Mouse (Mus musculus): Measurements from ENCODE around the gene Lbx2. TPM values are rescaled to one million over a fixed set of nuclear protein-coding genes. Genes with fewer than 3 reads are reported as not detected.

The Lbx2 gene
- polyA plus RNA-seq, 1 experiment, result 0.78 TPM

DNA sequence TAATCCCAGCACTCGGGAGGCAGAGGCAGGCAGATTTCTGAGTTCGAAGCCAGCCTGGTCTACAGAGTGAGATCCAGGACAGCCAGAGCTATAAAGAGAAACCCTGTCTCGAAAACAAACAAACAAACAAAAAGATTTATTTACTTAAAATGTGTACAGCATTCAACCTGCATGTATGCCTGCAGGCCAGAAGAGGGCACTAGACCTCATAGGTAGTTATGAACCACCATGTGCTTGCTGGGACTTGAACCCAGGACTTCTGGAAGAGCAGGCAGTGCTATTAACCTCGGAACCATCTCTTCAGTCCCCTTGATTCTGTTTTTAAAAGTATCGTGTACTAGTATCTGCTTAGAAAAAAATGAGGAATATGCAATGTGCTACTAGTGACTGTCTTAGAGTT is 41.3 kb downstream of the Lbx2 start:
- TF ChIP-seq POLR2A (IDR thresholded peaks at IDR 0.05; ENCODE audit: borderline replicate concordance, low read depth, low read length), result no peak
- no peak for TF ChIP-seq CTCF (IDR thresholded peaks at IDR 0.05; ENCODE audit: low read depth, low read length)
- H3K4me1 ChIP-seq (ENCODE audit: control insufficient read depth, insufficient read depth, low read length), result peaks cover 21% of the 10 kb centered on the region
- H3K27ac ChIP-seq (ENCODE audit: insufficient read depth, low read depth, low read length), result no peak overlapping the region
- H3K4me3 ChIP-seq (ENCODE audit: insufficient read depth, low read length), result no peak overlapping the region

DNA sequence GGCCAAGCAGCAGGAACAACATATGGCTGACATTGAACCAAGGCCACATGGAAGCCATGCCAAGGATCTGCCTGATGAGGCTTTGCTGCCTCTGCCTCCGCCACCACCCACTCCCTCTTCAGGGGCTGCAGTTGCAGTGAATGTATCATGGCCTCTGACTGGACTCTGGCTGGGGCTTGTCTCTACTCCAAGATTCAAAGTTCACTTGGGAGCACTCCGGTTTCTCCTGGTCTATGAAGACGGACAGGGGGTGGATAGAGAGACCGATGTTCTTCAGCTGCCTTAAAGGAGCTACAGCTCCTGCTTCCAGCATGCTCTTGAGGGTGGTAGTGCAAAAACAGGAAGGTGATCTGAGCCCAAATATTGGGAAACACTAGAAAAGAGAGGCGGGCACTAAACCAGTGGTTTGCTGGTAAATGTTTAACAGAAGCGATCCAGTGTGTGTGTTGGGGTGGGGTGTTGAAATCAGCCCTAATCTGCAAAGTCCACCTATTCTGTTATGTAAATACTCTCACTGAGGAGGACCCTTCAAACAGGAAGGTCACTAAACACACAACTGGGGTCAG is 45.4 kb downstream of the Lbx2 start:
- Histone ChIP-seq H3K4me1 (ENCODE audit: control insufficient read depth, insufficient read depth, low read length) (peaks cover 40% of the 10 kb centered on the region), H3K4me3 (ENCODE audit: insufficient read depth, low read length) (no peak overlapping the region), H3K27ac (ENCODE audit: insufficient read depth, low read depth, low read length) (peak overlapping the region; percentile 82)
- no peak for TF ChIP-seq POLR2A (IDR thresholded peaks at IDR 0.05; ENCODE audit: borderline replicate concordance, low read depth, low read length)
- TF ChIP-seq CTCF (IDR thresholded peaks at IDR 0.05; ENCODE audit: low read depth, low read length), result no peak

DNA sequence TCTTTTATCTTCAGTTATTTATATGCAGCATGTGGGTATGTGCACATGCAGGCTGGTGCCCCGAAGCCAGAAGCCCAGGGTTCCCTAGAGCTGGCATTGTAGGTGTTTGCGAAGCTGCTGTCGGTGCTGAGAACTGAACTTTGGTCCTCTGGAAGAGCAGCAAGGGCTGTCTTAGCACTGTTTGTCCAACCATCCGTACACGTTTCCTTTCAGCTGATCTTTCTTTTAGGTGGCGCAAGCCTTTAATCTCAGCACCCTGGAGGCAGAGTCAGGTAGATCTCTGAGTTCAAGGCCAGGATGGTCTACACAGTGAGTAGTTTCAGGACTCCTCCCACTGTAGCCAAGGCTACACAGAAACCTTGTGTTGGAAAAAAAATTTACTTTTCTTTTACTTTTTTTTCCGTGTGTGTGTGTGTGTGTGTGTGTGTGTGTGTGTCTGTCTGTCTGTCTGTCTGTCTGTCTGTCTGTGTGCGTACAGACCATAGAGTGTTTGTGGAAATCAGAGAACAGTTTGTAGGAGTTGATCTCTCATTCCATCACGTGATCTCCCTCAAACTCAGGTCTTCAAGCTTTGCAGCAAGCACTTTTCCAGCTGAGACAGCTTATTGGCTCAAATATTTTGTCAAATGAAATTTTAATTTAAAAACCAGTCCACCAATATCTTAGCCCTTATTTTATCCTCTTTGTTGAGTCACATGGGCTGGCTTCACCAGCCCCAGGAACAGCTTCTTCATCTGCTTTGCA is 46.2 kb downstream of the Lbx2 start:
- TF ChIP-seq POLR2A (IDR thresholded peaks at IDR 0.05; ENCODE audit: borderline replicate concordance, low read depth, low read length), result no peak
- TF ChIP-seq CTCF (IDR thresholded peaks at IDR 0.05; ENCODE audit: low read depth, low read length), result no peak
- peak overlapping the region; percentile 68 for H3K27ac ChIP-seq (ENCODE audit: insufficient read depth, low read depth, low read length)
- H3K4me1 ChIP-seq (ENCODE audit: control insufficient read depth, insufficient read depth, low read length), result peaks cover 40% of the 10 kb centered on the region
- H3K4me3 ChIP-seq (ENCODE audit: insufficient read depth, low read length), result no peak overlapping the region

DNA sequence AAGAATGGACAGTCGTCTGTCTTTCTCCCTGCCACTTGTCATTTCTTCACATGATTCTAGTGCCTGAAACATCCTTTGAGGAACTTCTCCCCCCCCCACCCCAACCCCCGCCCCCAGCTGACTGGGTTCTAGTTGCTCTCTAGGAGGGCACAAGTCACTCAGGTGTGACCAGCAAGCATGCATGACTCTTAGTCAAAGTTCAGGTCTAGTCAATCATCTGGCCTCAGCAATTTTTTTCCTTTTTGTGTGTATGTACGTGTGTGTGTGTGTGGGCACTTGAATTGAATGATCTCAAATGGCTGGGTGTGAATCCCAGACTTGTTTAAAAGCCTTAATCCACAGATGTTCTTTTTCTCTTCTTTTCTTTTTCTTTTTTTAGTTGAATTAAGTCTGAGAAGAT is 48.1 kb downstream of the Lbx2 start:
- Histone ChIP-seq H3K27ac (ENCODE audit: insufficient read depth, low read depth, low read length) (no peak overlapping the region), H3K4me3 (ENCODE audit: insufficient read depth, low read length) (no peak overlapping the region), H3K4me1 (ENCODE audit: control insufficient read depth, insufficient read depth, low read length) (peaks cover 45% of the 10 kb centered on the region)
- no peak for TF ChIP-seq CTCF (IDR thresholded peaks at IDR 0.05; ENCODE audit: low read depth, low read length)
- TF ChIP-seq POLR2A (IDR thresholded peaks at IDR 0.05; ENCODE audit: borderline replicate concordance, low read depth, low read length), result no peak

DNA sequence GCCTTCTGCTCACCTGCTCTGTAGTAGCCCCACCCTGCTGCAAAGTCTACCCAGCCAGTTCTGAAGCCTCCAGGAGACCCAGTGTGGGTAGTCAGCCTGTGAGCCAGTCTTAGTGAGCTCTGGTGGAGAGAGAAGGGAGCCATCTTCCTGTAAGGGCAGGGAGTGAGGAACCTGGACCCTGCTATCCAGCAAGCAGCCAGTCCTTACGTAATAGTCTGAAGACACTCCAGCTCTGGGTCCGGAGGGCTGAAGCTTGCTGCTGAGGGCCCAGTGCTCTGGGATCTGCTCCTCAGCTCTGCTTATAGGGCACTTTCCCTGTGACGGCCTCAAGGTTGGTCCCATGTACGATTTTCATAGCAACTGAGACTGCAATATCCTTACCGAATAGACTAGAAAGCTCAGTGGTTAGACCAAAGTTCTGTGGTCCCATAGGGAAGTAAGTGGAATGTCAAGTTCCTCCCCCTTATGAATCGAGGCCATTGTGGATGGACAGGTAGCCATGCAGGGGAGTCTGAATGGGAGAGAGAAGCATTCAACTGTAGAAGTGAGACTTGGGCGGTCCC is 48.9 kb downstream of the Lbx2 start, which contains the start of gene Rtkn:
Gene Rtkn (plus strand): TSS at position 513 of the 563 bp plus-strand sequence.
- Histone ChIP-seq H3K4me1 (ENCODE audit: control insufficient read depth, insufficient read depth, low read length) (peaks cover 45% of the 10 kb centered on the region), H3K27ac (ENCODE audit: insufficient read depth, low read depth, low read length) (no peak within 1 kb of the TSS), H3K4me3 (ENCODE audit: insufficient read depth, low read length) (peak within 1 kb of the TSS; percentile 64; the same call in 1 of the 2 replicates)
- TF ChIP-seq CTCF (IDR thresholded peaks at IDR 0.05; ENCODE audit: low read depth, low read length) (no peak), POLR2A (IDR thresholded peaks at IDR 0.05; ENCODE audit: borderline replicate concordance, low read depth, low read length) (no peak)

DNA sequence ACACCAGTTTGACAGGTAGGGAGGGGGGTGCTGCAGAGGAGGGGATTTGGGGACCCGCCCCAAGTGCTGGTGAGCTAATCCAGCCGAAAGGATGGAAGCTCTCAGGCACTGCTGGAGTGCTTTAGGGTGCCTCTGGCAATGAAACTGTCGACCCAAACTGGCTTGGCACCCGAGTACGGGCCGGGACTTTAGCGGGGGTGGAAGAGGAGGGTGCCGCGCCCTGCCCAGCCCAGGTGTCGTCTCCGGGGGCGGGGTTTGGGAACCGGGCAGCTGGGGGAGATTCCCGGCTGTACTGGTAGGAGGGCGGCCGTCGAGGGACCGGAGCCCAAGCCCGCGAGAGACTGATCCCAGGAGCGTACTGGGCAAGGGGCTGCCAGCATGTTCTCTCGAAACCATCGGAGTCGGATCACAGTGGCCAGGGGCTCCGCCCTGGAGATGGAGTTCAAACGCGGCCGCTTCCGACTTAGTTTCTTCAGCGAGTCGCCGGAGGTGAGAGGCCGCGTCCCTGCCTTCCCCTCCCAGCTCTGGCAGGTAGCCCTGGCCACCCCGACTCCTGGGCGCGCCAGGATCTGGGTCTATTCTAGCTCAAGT is 49.5 kb downstream of the Lbx2 start:
- no peak overlapping the region for H3K4me3 ChIP-seq (ENCODE audit: insufficient read depth, low read length)
- peaks cover 43% of the 10 kb centered on the region for H3K4me1 ChIP-seq (ENCODE audit: control insufficient read depth, insufficient read depth, low read length)
- H3K27ac ChIP-seq (ENCODE audit: insufficient read depth, low read depth, low read length), result no peak overlapping the region
- TF ChIP-seq POLR2A (IDR thresholded peaks at IDR 0.05; ENCODE audit: borderline replicate concordance, low read depth, low read length) (no peak), CTCF (IDR thresholded peaks at IDR 0.05; ENCODE audit: low read depth, low read length) (no peak)

DNA sequence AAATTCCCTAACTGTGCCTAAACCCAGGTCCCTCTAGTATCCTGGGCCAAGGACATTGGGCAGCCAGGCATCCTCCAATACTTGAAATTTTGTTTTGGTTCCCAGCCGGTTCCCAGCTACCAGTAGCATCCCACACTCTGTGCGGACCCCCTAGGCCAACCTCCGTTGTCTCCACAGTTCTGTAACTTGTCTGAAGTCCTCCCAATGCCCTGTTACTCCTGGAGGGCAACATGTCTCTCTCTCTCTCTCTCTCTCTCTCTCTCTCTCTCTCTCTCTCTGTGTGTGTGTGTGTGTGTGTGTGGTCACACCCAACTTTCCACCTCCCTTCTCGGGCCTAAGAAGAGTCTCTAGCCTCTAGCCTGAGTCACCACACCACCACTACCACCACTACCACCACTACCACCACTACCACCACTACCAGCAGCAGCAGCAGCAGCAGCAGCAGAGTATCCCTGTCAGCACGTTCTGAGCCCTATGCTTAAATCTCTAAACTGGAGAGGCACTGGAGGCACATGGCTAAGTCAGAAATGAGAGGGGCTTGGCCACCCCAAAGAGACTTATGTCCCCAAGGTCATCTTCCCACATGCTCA is 50.2 kb downstream of the Lbx2 start:
- peak overlapping the region; percentile 70 for H3K27ac ChIP-seq (ENCODE audit: insufficient read depth, low read depth, low read length)
- peaks cover 37% of the 10 kb centered on the region for H3K4me1 ChIP-seq (ENCODE audit: control insufficient read depth, insufficient read depth, low read length)
- peak overlapping the region; percentile 64 for H3K4me3 ChIP-seq (ENCODE audit: insufficient read depth, low read length)
- TF ChIP-seq CTCF (IDR thresholded peaks at IDR 0.05; ENCODE audit: low read depth, low read length), result no peak

DNA sequence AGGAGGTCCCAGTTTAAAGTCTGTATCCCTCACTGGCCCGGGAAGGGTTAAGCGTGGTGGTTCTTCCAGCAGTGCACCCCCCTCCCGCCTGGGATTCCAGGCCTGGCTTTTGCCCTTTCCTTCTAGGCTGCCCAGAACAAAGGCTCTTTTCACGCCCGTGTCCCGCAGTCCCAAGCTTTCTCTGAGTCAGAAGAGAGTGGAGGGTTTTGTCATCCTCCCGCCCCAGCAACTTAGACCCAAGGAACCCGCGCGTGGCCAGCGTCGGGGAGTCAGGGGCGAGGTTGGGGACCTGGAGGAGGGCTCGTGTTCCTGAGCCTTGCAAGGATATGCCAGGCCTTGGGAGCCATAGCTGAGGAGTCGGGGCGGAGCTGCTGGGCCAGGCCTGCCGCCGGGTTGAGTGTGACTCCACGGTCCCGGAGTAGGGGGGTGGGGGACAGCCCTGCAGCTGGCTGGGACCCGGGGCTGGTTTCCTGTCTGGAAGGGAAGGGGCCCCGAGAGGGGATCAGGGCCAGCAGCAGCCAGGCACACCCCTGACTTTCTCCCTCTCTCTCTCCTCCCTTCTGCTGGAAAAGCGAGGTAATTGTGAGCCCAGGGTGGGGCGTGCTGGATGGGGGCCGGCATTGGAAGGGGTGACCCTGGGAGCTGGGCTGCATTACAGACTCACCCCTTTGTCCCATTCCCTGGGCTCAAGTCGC is 50.9 kb downstream of the Lbx2 start:
- H3K4me3 ChIP-seq (ENCODE audit: insufficient read depth, low read length), result peak overlapping the region; percentile 64
- H3K4me1 ChIP-seq (ENCODE audit: control insufficient read depth, insufficient read depth, low read length), result peaks cover 37% of the 10 kb centered on the region
- H3K27ac ChIP-seq (ENCODE audit: insufficient read depth, low read depth, low read length), result peak overlapping the region; percentile 70
- TF ChIP-seq POLR2A (IDR thresholded peaks at IDR 0.05; ENCODE audit: borderline replicate concordance, low read depth, low read length) (no peak), CTCF (IDR thresholded peaks at IDR 0.05; ENCODE audit: low read depth, low read length) (no peak)

DNA sequence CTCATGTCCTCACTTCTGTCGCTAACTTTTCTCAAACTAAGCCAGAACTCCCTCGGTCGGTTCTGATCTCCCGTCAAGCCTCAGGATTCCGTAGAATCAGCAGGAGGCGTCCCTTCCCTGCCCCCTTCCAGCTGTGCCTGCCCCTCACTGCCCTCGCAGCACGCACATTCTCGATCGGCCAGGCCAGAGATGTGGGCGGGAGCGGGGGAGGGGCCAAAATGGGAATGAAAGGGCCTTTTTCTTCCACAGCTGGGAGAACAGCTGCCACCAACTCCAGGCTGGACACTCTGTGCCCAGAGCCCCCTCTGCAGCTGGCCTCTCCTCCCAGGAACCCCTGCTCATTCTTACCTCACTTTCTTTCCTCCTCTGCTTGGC is 51.4 kb downstream of the Lbx2 start:
- H3K4me1 ChIP-seq (ENCODE audit: control insufficient read depth, insufficient read depth, low read length), result peaks cover 33% of the 10 kb centered on the region
- TF ChIP-seq POLR2A (IDR thresholded peaks at IDR 0.05; ENCODE audit: borderline replicate concordance, low read depth, low read length) (no peak), CTCF (IDR thresholded peaks at IDR 0.05; ENCODE audit: low read depth, low read length) (no peak)
- peak overlapping the region; percentile 64 for H3K4me3 ChIP-seq (ENCODE audit: insufficient read depth, low read length)
- H3K27ac ChIP-seq (ENCODE audit: insufficient read depth, low read depth, low read length), result peak overlapping the region; percentile 70

Other genes with a start within 250 kb of the Lbx2 start
- not detected in 2 replicates for gene Sema4f, start 146.6 kb upstream of the Lbx2 start, polyA plus RNA-seq (2012; ENCODE audit: insufficient read depth, insufficient read length, missing spikeins)
- 2.4 and 7.0 TPM in 2 replicates for gene M1ap, start 139.5 kb upstream of the Lbx2 start, polyA plus RNA-seq (2012; ENCODE audit: insufficient read depth, insufficient read length, missing spikeins)
- gene Dok1, start 52.9 kb upstream of the Lbx2 start, polyA plus RNA-seq (2012; ENCODE audit: insufficient read depth, insufficient read length, missing spikeins), result 69.9 and 72.0 TPM in 2 replicates
- 18.8 and 21.2 TPM in 2 replicates for gene Loxl3, start 52.2 kb upstream of the Lbx2 start, polyA plus RNA-seq (2012; ENCODE audit: insufficient read depth, insufficient read length, missing spikeins)
- gene Aup1, start 31.8 kb upstream of the Lbx2 start, polyA plus RNA-seq (2012; ENCODE audit: insufficient read depth, insufficient read length, missing spikeins), result 354 and 391 TPM in 2 replicates
- 90.8 and 108 TPM in 2 replicates for gene Htra2, start 31.1 kb upstream of the Lbx2 start, polyA plus RNA-seq (2012; ENCODE audit: insufficient read depth, insufficient read length, missing spikeins)
- 0.83 and 1.6 TPM in 2 replicates for gene Dqx1, start 28.5 kb upstream of the Lbx2 start, polyA plus RNA-seq (2012; ENCODE audit: insufficient read depth, insufficient read length, missing spikeins)
- gene Tlx2, start 16.1 kb upstream of the Lbx2 start, polyA plus RNA-seq (2012; ENCODE audit: insufficient read depth, insufficient read length, missing spikeins), result not detected in 2 replicates
- 31.0 and 37.0 TPM in 2 replicates for gene Pcgf1, start 8.5 kb upstream of the Lbx2 start, polyA plus RNA-seq (2012; ENCODE audit: insufficient read depth, insufficient read length, missing spikeins)
- gene Ccdc142, start 15.2 kb downstream of the Lbx2 start, polyA plus RNA-seq (2012; ENCODE audit: insufficient read depth, insufficient read length, missing spikeins), result 3.2 and 6.1 TPM in 2 replicates
- gene Gm42688, start 15.2 kb downstream of the Lbx2 start, polyA plus RNA-seq (2012; ENCODE audit: insufficient read depth, insufficient read length, missing spikeins), result 5.5 and 6.1 TPM in 2 replicates
- gene Mrpl53, start 22.7 kb downstream of the Lbx2 start, polyA plus RNA-seq (2012; ENCODE audit: insufficient read depth, insufficient read length, missing spikeins), result 26.5 and 26.9 TPM in 2 replicates
- 16.1 and 17.1 TPM in 2 replicates for gene Mogs, start 29.1 kb downstream of the Lbx2 start, polyA plus RNA-seq (2012; ENCODE audit: insufficient read depth, insufficient read length, missing spikeins)
- 20.3 and 27.1 TPM in 2 replicates for gene Wbp1, start 35.2 kb downstream of the Lbx2 start, polyA plus RNA-seq (2012; ENCODE audit: insufficient read depth, insufficient read length, missing spikeins)
- 25.1 and 26.8 TPM in 2 replicates for gene Ino80b, start 39.1 kb downstream of the Lbx2 start, polyA plus RNA-seq (2012; ENCODE audit: insufficient read depth, insufficient read length, missing spikeins)
- gene Rtkn, start 49.1 kb downstream of the Lbx2 start, polyA plus RNA-seq (2012; ENCODE audit: insufficient read depth, insufficient read length, missing spikeins), result 1.4 and 1.8 TPM in 2 replicates
- 1.5 and 3.5 TPM in 2 replicates for gene Wdr54, start 70.0 kb downstream of the Lbx2 start, polyA plus RNA-seq (2012; ENCODE audit: insufficient read depth, insufficient read length, missing spikeins)
- gene 1700003E16Rik, start 70.0 kb downstream of the Lbx2 start, polyA plus RNA-seq (2012; ENCODE audit: insufficient read depth, insufficient read length, missing spikeins), result not detected in 2 replicates
- gene Dctn1, start 79.6 kb downstream of the Lbx2 start, polyA plus RNA-seq (2012; ENCODE audit: insufficient read depth, insufficient read length, missing spikeins), result 87.2 and 98.2 TPM in 2 replicates
- gene Slc4a5, start 133.5 kb downstream of the Lbx2 start, polyA plus RNA-seq (2012; ENCODE audit: insufficient read depth, insufficient read length, missing spikeins), result 0.55 TPM in 1 of 2 replicates, not detected in the other
- gene Mthfd2, start 239.5 kb downstream of the Lbx2 start, polyA plus RNA-seq (2012; ENCODE audit: insufficient read depth, insufficient read length, missing spikeins), result 21.1 and 28.1 TPM in 2 replicates
- 166 and 182 TPM in 2 replicates for gene Mob1a, start 239.6 kb downstream of the Lbx2 start, polyA plus RNA-seq (2012; ENCODE audit: insufficient read depth, insufficient read length, missing spikeins)

Measured in bone marrow macrophage, adult 2 months (primary cell).